Comparison of ENCODE assay signal across 14 mouse cellular contexts in genomic region chr10:68240804-68241485, GRCm38 (mm10). TPM values are rescaled to one million over a fixed set of nuclear protein-coding genes. Genes with fewer than 3 reads are reported as not detected.
DNase-seq lines count a peak whose midpoint lies in the region; ATAC-seq and TF ChIP-seq lines count a peak whose summit lies in the region.
"Had no signal": no experiment of that assay in that cellular context is flagged by ENCODE, and none has a peak within 500 bp of the region (broad histone marks: within the 10 kb centered on the region; RNA-seq: fewer than 3 reads in every experiment).

No protein-coding gene starts in this region.

- 65% methylated on average over 13 of the region's 13 CpGs for WGBS in kidney, postnatal 0 days
- WGBS in bone marrow, adult 2 months = 21% methylated on average over 13 of the region's 13 CpGs

- H3K9ac ChIP-seq in kidney, postnatal 0 days (ENCODE audit: low read depth, low read length) = no peak overlapping the region
- H3K9ac ChIP-seq: forebrain, embryonic 12.5 days had no signal

- H3K27me3 ChIP-seq in kidney, postnatal 0 days (ENCODE audit: insufficient read depth, low read length) = no peaks in the 10 kb centered on the region
- H3K27me3 ChIP-seq: forebrain, embryonic 12.5 days had no signal

- no peak overlapping the region for H3K4me2 ChIP-seq in kidney, postnatal 0 days (ENCODE audit: low read length)
- H3K4me2 ChIP-seq: forebrain, embryonic 12.5 days had no signal

- no peak for ATAC-seq in kidney, postnatal 0 days (replicated peaks; ENCODE audit: low FRiP score, low read depth)
- ATAC-seq in megakaryocyte progenitor cell, adult 5-6 weeks (replicated peaks; ENCODE audit: poor library complexity) = peak; percentile 78

- H3K36me3 ChIP-seq in kidney, postnatal 0 days (ENCODE audit: insufficient read depth, low read length) = peaks cover 13% of the 10 kb centered on the region; the same call in 1 of the 2 replicates
- H3K36me3 ChIP-seq: G1E had no signal

- H3K4me3 ChIP-seq in kidney, postnatal 0 days (replicated peaks; ENCODE audit: low read depth, low read length) = no peak overlapping the region
- H3K4me3 ChIP-seq in bone marrow, adult 2 months (replicated peaks; ENCODE audit: control insufficient read depth, low read depth, low read length) = no peak overlapping the region
- H3K4me3 ChIP-seq: forebrain, embryonic 12.5 days; heart, embryonic 10.5 days; midbrain, embryonic 10.5 days had no signal

- no peak for TF ChIP-seq POLR2A in bone marrow, adult 2 months (IDR thresholded peaks at IDR 0.05; ENCODE audit: borderline replicate concordance, control insufficient read depth, low read depth, low read length)

- H3K4me1 ChIP-seq in kidney, postnatal 0 days (replicated peaks; ENCODE audit: insufficient read depth, low read length) = peaks cover 15% of the 10 kb centered on the region; the same call in 1 of the 2 replicates
- H3K4me1 ChIP-seq in bone marrow, adult 2 months (ENCODE audit: control insufficient read depth, insufficient read depth, low read length) = peaks cover 4% of the 10 kb centered on the region

- no peak for DNase-seq in kidney, postnatal 0 days (ENCODE audit: low spot score)
- no peak for DNase-seq in kidney, postnatal 10 days
- DNase-seq in A20 (ENCODE audit: low read depth, low spot score) (peak; percentile 61), MN1 (ENCODE audit: low spot score) (no peak)
- no peak for DNase-seq in frontal cortex, postnatal 14 days (ENCODE audit: low spot score in 2 of 2)
- no peak for DNase-seq in left cerebral cortex, adult 18-20 months (ENCODE audit: low spot score in 2 of 2)
- DNase-seq: adrenal gland, postnatal 10 days; cerebellum, postnatal 36 days had no signal

- no peaks in the 10 kb centered on the region for H3K9me3 ChIP-seq in kidney, postnatal 0 days (replicated peaks; ENCODE audit: low read length)
- H3K9me3 ChIP-seq: forebrain, embryonic 12.5 days; heart, embryonic 10.5 days; midbrain, embryonic 10.5 days had no signal

- peak overlapping the region; percentile 73 for H3K27ac ChIP-seq in kidney, postnatal 0 days
- H3K27ac ChIP-seq in bone marrow, adult 2 months (ENCODE audit: control insufficient read depth, insufficient read depth, low read depth, low read length, poor library complexity) = peak overlapping the region; percentile 77
- H3K27ac ChIP-seq: forebrain, embryonic 12.5 days; heart, embryonic 10.5 days; midbrain, embryonic 10.5 days had no signal

- no peak for TF ChIP-seq CTCF in kidney, postnatal 0 days (IDR thresholded peaks at IDR 0.05; ENCODE audit: low read depth)
- no peak for TF ChIP-seq CTCF in bone marrow, adult 2 months (IDR thresholded peaks at IDR 0.05; ENCODE audit: control insufficient read depth, insufficient read depth, low read length)

RNA-seq across cellular contexts. Expression of gene Arid5b, which starts 37.6 kb away (rescaled TPM):
- 30.3 and 31.1 TPM in 2 replicates for polyA plus RNA-seq in kidney, postnatal 0 days (2015; fragmentation: Nextera tagmentation; extraction: Ambion mirVana)
- polyA plus RNA-seq in bone marrow, adult 2 months (2011; ENCODE audit: insufficient read depth, insufficient read length, low replicate concordance, missing spikeins) = 2.7 and 14.3 TPM in 2 replicates
- 21.7 and 22.5 TPM in 2 replicates for total RNA-seq in megakaryocyte progenitor cell, adult 5-6 weeks (2015)
- total RNA-seq in megakaryocyte progenitor cell, adult 5-6 weeks (2017) = 10.0 and 10.6 TPM in 2 replicates
- 10 to 100 TPM; 32.3 to 35.0 TPM for total RNA-seq in left cerebral cortex, adult 18-20 months (2021)
- polyA plus RNA-seq: G1E had no signal
